Mouse (Mus musculus) cerebellum, postnatal 10 days (tissue): ENCODE results near the gene Pafah2.
A peak's percentile ranks its signal among the peaks of the same experiment; 100 is the strongest.

ENCODE experiments used
- DNase-seq, 2 experiments: peaks; one replicate each; pipeline ENCODE4 v3.0.0; 2021; ENCODE audit warnings: mixed read lengths in 2 of 2

Gene Pafah2

DNA sequence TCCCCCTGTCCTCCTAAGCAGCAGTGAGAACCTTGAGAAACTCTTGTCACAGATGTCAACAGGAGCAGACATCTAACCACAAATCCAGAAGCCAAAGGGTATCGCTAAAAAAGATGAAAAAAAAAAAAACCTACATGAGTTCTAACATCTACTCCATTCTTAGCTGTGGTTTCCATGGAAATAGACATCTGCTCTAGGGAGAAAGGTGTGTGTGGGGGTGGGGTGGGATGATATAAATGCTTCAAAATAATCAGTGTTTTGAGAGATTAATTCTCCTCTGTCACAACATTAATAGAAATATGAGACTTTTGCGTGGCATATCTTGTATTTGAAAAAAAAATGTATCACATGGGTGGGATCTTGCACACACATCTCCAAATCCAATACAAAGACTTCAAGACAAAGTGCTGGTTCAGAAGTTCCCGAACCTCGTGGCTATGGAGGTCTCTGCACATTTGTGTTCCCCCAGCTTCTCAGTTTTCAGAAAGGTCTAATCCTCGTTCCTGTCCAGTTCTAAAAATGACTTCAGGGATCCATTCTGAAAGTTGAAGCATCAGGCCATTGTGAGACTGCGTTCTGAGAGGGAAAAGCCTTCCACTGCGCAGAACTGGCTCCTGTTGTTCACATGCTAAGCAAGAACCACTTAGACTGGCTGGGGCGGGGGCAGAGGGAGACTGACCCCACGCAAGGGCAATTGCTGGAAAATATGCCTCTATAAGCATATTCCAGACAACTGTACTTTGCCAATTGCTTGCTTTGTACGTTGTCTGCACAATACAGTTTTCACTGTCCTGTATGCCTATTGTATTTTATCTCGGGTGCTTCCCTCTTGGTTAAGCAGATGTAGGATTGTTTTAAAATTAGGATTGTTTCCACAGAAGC, 70.5 kb downstream of the Pafah2 start:
- DNase-seq = peak in 1 of 2 experiments; percentile 41

DNA sequence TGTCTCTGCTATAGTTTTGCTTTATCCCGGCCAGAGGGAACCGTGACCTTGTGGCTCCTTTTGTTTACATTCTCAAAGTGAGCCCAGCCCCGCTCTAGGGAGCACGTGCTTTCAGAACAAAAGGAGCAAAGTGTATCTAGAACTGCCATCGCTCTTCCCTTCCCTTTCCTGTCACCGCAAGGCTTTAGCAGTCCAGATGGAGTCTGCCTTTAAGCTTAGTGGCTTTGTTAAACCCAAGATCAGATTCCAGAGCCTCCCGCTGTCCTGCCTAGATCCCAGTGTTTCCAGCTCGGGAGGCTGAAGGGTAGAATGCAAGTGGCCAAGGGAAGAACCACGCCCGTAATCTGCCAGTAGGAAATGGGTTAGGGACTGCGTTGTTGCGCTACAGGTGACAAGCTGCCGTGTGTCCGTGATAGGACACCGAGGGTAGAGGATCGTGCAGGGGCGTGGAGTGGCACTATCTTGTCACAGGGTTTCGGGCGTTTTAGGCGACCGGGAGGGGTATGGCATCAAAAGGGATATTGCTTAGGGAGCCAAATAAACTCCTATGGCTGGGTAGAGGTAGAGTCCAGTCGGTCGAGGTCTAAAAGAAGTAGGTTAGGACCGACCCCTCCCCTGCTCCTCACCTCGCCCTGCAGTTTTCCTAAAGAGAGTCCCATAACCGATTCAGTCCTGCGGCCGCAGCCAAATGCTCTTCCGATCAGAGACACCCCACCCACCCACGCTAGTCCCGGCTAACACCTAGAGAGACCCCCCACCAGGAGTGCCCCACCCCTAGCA, 71.5 kb downstream of the Pafah2 start:
- peak; percentile 66 to 73 for DNase-seq

DNA sequence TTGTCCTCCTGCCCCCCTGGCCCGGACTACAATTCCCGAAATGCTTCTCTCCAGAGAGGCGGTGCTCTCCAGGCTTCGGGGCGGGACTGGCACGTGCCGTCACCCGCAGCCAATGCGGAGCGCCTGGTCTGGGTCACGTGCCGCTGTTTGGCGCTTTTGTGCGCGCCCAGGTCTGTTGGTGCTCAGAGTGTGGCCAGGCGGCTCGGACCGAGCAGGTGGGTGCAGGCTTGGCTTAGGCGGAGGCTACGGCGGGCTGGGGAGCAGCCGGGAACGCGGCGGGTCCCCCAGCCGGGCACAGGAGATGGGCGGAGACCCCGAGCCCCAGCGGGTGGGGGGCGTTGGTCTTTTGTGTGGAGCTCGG, 72.1 kb downstream of the Pafah2 start, which contains the start of gene Stmn1:
TSS of gene Stmn1 (plus strand) at position 106 of the 361 bp plus-strand sequence.
- peak; percentile 97 to 98 for DNase-seq

DNA sequence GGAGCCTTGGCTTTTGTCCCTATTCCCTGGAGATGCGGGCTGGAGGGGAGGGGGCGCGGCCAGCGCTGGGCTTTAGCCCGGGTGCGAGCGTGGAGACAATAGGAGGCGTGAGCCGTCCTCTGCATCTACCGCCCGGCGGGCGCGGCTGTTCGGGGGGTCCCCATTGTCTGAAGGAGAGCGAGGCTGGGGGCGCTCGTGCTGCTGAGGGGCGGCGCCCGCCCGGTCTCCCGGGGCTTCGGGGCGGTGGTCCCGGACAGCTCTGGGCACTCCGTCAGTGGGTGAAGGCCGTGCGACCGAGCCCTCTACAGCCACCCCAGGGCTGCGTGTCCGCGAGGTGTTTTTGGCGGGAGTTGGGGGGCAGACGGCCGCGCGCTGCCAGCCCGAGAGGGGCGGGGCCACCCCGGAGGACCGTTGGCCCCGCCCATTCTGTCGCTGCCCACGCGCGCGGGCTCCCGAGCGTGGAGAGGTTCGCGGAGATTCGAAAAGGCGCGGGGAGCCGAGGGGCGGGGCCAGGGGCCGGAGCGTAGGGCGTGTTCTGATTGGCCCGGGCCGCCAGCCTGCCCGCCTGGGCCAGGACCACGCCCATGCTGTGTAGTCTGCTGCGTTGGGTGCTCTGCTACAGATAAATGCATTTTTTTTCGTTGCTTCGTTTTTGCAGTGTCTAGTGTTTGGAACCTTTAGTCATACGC, 72.6 kb downstream of the Pafah2 start:
- peak; percentile 100 for DNase-seq

DNA sequence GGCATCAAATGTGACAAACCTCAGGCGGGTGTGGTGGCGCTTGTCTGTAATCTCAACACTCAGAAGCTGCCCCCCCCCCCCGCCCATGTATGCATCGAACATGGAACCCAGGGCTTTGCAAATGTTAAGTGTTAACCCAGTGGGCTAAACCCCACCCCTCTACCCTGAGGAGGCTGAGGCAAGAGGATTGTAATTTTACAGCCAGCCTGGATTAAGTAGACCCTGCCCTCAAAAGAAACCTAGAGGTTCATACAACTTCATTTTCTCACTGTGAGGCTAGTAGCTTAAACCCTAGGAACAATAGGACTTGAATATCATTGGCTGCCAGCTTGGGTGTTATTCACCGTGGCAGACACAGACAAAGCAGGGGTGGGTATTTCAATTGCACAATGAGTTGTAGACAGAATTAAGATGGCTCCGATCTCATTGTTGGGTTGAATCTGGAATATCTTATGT, 73.2 kb downstream of the Pafah2 start:
- peak in 1 of 2 experiments; percentile 63 for DNase-seq

DNA sequence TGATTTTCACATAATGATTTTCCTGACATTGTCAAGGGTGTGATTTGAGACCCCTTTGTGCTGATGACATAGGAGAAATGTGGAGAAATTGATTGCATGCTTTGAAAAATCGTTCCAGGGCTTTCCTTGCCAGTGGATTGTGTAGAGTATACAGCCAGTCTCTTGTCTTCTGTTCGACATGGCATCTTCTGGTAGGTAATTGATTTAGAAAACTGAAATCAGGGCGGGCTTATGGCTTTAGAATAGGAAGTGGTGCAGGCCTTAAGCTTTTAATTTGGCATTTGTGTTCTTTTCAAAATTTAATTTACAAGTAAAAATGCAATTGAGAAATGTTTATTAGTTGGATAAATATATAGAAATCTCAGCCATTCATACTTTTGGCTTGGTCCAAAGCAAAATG, 73.9 kb downstream of the Pafah2 start:
- DNase-seq = peak in 1 of 2 experiments; percentile 44

DNA sequence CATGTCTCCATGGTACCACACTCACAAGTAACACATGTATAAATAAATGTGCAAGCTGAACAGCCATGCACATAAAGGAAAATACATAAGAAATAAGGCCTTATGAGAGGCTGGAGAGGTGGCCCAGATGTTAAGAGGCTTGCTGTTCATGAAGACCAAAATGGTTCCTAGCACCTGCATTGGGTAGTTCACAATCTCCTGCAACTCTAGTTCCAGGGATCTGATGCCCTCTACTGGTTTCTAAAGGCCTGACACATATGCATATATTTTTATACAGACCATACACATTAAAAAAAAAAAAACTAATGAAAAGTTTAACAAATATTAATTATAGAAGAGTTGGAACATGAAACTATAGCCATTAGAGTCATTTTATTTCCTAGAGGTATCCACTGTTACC, 75.3 kb downstream of the Pafah2 start:
- no peak for DNase-seq

DNA sequence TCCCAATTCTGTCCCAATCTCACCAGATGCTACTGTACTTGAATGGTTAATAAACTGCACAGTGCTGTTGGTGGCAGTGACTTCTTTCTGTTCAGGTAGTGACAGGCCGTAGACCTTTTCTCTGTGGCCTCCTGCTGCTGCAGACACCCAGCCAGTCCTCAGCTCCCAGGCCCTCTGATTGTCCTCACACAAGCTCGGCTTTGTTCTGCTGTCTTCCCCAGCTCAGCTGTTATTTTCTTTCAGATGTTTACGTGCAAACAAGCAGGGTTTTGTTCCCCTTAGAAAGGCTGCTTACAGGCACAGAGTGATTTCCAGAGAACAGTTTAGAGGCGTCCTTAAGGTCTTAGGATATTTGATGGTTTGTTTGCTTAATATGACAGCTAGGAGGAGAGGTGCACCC, 77.6 kb downstream of the Pafah2 start:
- DNase-seq = peak in 1 of 2 experiments; percentile 5

DNA sequence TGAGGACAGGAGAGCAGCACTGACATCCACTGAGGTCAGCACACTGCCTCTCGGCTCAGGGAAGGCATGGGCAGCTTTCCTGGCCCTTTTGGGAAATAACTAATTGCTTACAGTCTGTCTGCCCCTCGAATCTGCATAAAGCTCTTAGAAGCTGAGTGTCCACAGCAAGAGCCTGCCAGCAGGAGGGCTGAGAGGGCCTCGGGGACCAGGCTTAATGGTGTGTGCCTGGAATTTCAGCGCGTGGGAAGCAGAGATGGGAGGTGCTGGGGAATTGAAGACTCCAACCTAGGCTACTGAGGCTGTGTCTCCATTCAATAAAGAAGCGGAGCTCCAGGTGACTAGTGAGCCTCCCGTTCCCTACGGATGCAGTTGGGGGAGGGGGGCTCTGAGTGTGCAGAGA, 78.1 kb downstream of the Pafah2 start:
- peak in 1 of 2 experiments; percentile 34 for DNase-seq

DNA sequence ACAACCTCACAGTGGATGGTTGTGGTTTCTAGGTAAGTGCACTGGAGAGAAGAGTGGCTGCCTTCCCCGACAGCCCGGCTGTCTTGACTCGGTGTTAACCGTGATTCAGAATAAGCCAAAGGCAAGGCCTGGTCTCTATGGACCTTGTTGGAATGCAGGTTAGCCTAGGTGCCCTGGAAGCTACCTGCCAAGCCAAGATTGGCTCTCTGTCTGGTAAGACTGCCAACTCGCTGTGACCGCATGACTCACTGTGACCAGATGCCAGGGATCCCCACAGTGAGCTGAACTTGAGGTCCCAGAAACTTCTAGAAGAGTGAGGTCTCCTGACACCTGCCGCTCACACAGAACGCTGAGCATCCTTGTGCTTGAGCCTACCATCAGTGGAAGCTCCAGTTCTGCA, 80.8 kb downstream of the Pafah2 start:
- peak in 1 of 2 experiments; percentile 51 for DNase-seq
